Mouse (Mus musculus): ENCODE results near the gene Lrrc8b.
A peak's percentile ranks its signal among the peaks of the same experiment; 100 is the strongest.

The Lrrc8b gene

DNA sequence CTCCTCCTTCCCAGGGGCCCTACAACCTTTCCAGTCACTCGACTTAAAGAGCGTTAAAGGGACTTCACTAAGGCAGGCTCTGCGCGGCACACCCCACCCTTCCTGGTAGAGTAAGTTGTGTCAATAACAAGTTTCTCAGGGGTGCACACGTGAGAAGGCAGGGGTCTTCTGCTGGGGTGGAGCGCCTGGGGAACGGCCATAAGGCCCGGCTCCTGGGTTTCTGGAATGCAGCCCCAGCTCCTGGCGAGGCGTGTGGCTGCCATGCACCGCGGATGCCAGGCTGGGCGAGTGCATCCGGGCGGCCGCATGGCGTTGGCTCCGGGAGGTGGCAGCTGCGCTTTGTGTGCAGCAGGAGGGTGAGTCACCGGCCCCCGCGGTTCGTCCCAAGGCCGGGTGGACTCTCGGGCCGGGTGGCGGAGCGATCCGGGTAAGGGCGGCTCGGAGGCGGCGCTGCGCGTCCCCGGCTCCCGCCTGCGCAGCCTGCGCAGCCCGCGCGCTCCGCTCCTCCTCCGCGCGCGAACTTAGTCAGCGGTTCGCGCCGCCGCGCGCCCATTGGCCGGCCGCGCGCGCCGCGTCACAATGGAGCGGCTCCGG, at the start of gene Lrrc8b:
TSS of gene Lrrc8b (plus strand) at position 578 of the 594 bp plus-strand sequence.
- no peak for DNase-seq (ENCODE audit: extremely low read depth, low read depth)

DNA sequence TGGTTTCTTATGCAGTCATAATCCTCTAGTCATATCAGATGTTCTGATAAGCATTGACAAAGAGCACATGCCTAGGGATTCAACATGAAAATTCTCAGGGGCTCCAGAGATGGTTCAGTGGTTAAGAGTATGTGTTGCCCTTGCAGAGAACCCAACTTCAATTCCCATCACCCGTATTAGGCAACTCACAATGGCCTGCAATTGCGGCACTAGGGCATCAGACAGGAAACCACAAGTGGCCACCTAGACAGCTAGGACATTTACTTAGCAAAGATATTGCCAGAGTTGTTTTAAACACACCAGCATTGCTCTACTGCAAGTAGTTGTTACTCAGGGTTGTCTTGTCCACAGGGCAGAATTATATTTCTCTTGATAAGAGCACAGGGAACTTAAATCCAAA, 34.1 kb upstream of the Lrrc8b start:
- no peak for DNase-seq (ENCODE audit: extremely low read depth, low read depth)

DNA sequence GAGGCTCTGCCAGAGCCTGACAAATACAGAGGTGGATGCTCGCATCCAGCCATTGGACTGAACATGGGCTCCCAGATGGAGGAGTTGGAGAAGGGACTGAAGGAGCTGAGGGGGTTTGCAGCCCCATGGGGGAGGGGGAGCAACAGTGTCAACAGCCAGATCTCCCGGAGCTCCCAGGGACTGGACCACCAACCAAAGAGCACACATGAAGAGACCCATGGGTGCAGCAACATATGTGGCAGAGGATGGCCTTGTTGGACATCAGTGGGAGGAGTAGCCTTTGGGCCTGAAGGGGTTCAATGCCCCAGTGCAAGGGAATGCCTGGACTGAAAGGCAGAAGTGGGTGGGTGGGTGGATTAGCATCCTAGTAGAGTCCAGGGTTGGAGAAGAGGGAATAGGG, 25.2 kb upstream of the Lrrc8b start:
- DNase-seq (ENCODE audit: extremely low read depth, low read depth) = no peak

DNA sequence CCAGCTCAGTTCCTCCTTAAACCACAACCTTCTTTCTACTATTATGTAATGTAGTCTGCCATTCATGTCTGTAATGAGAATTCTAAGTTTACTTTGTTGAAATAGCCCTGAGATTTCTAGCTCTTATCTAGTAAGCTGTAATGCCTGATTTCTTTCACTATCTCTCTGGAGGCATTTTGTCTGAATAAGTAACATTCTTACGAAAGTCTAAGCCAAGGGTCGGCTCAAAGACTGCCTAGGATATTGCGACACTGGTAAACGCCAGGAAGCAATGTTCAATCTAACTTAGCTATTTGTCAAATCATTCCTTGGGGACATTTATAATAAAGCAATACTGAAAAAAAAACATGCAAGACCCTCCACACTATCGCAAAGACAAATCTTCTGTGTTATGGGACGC, 21.8 kb upstream of the Lrrc8b start:
- DNase-seq (ENCODE audit: extremely low read depth, low read depth) = no peak

DNA sequence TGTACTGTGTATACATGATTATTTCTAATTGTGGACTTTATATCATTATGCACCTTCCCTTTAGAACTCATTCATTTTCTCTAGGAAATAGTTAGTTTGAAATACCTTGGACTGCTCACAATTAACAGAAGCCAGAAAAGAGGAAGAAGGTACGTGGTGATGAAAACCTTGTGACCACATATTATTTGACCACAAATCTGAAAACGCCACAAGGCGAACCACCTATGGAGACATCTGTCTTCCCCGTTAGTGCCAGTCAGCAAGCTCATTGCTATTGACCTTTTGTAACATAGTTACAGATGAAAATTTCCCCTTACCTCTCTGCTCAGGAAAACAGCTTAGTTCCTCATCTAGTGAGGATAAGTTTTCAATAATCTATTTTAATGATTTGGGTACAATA, 20.4 kb upstream of the Lrrc8b start:
- DNase-seq (ENCODE audit: extremely low read depth, low read depth) = no peak

DNA sequence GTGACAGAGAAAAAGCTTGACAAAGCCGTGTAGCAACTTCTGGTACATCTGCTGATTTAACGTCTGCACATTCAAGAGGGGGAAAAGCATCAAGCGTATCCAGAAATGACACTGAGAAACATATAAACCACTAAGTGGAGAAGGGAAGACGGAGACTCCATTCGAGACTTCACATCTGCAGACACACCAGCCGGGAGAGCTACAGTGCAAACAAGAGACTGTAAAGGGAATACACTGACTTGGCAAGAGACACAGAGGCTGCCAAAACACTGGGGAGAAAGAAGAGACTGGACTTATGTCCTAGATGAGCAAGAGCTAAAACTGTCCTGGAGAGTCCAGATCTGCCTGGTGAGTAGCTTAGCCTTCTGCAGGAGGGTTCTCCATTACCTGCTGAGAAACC, 16.6 kb upstream of the Lrrc8b start:
- no peak for DNase-seq (ENCODE audit: extremely low read depth, low read depth)

DNA sequence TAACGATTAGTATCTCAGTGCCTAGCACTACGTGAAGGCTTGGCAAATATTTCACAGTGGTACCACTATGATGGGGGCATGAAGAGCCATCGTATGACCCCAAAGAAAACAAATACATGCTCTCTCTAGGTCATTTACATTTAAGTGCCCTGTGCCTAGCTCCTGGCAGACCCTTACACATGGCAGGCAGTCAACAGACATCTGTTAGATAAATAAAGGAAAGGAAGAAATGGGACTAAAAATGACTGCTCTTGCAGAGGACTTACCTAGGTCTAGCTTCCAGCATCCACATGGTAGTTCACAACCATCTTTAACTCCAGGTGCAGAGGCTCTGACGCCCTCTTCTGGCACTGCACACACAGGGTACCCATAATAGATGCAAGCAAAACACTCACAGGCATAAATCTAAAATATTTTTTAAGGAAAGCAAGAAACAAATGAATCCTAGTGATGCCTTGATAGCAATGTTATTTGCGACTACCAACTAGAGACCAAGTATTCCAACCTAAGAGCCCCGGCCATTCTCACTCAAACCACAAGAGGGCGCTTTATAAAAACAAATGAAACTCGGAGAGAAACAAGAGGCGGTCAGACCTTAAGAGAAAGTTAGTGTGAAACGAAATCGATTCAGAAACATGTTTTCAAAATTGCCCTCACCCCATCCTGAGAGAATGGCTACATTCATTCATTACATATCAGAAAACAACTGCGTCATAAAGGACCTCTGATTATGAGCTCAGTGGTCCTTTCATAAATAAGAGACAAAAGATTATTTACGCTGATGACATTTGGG, 15.7 kb upstream of the Lrrc8b start:
- peak; percentile 64 for DNase-seq (ENCODE audit: extremely low read depth, low read depth)

DNA sequence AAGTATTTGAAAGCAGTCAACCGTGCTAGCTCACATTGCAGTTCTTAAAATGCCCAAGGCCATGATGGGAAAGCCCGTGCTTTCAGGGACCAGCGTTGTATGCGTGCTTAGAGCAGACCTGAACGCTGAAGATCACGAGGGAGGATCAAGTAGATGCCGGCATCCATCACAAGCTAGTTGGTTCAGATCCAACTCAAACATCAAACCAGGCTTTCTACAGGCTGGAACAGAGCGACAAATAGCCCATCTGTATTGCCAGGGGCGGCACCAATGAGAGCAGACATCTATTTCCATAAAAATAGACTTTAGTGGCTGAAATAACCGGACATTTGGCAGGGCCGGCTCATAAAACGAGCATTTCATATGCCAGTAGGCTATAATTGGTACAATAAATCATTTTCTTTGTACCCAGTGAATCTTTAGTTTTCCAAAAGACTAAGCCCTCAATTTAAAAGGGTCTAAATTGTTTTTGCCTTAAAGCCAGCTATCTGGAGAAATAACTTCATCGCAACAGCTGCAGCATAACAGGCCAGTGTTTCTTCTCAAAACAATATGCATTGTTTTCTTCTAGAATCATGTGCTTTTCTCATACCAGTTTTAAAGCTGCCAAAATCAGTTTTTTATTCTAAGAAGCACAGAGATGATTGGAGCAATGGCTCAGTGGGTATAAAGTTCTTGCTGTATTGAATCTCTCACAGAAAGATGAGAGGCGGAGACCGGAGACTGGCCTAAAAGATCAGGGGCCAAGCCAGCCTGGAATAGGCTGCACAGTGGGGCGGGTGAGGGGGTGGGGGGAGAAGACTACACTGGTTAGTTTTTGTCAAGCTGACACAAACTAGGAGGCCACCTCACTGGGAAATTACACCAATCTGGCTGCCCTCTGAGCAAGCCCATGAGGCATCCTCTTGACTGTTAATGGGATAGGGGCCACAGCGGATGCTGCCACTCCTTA, 14.9 kb upstream of the Lrrc8b start:
- no peak for DNase-seq (ENCODE audit: extremely low read depth, low read depth)

DNA sequence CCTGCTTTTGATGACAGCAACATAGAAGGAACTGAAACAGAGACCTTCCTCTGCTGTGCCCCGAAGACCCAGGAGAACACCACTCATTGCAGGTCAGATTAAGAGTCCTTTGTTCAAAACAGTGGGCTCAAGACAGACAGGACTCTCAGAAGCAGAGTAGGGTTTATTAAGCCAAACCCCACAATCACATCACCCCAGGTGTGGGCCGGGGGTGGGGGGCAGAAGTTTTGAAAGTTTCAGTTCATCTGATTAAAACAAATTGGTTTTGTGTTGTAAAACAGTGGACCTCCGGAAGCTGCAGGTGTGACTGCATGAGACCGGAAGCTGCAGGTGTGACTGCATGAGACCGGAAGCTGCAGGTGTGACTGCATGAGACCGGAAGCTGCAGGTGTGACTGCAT, 14.0 kb upstream of the Lrrc8b start:
- no peak for DNase-seq (ENCODE audit: extremely low read depth, low read depth)

DNA sequence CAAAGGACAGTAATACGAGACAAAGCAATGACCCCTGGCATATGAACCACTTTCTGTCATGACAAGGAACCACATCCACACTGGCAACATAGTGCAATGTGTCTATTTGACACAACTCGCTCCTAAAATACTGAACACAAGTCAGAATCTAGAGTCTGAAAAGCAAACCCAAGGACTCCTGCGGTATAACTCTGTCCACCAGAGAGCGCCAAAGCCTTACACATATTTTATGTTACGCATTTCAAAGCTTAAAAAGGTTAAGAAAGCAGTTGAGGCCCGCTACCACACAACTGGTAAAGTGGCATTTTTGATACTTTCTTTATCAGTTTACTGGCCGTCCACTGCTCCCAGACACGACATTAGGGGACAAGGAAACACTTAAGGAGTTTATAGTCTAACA, 10.6 kb upstream of the Lrrc8b start:
- peak; percentile 59 for DNase-seq (ENCODE audit: extremely low read depth, low read depth)

DNA sequence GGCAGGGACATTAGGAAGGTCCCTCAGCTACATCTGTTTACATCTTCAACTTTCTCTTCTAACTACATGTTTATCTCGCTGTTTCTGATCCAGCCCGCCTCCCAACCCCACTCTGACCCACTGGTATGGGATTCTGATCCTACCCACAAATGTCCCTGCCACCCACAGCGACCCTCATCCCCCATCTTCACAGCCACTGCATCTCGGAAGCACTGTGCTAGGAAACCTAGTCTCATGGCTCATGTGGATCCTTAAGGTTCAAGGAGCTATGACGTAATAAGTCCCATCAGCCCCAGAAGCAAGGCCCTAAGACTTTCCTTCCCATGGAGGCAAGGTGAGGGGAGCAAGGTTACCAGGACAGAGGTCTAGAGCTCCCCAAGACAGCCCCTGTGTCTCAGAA, 7.9 kb upstream of the Lrrc8b start:
- DNase-seq (ENCODE audit: extremely low read depth, low read depth) = no peak

DNA sequence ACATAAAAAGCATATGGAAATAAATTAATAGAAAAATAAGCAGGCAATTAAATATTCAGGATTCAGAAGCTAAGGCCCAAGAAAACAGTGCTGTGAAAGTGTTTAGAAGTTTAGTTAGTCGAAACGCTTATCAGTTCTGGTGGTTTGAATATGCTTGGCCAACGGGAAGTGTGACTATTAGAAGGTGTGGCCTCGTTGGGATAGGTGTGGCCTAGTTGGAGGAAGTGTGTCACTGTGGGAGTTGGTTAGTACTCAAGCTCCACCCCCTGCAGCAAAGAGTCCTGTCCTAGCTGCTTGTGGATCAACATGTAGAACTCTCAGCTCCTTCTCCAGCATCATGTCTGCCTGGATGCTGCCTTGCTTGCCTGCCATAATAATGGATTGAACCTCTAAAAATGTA, 6.5 kb upstream of the Lrrc8b start:
- DNase-seq (ENCODE audit: extremely low read depth, low read depth) = peak; percentile 94

DNA sequence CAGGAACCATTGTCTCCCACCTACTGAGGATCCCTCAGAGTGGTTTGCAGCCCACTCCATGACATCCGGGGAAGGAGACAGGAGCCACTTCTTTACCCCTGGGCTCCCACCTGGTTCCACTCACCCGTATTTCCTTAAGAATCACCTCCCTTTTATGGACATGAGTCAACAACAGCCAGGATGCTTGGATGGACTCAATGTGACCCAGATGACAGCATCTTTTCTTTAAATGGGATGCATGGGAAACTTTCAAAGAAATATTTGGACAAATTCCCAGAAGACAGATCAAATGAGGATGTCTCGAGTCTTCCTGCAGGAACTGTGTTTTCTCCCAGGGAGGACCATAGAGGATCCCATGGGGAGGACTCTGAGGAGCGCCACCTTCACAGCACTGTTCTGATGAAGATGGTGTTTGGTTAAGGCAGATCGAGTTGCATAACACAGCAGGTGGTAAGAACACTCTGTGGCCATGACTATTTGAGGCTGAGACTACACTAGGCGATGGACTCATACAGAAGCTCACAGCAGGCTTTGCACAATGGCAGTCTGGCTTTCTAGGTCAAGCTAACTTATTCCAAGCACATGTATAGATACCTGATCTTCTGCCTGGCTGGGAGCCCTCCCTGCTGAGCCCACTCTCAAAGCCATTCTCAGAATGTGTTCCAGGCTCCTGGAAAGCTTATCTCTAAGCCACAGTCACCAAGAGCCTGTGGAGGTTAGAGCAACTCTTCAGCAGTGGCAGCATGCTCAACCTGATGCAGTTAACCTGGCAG, 4.9 kb upstream of the Lrrc8b start:
- DNase-seq (ENCODE audit: extremely low read depth, low read depth) = peak; percentile 66

DNA sequence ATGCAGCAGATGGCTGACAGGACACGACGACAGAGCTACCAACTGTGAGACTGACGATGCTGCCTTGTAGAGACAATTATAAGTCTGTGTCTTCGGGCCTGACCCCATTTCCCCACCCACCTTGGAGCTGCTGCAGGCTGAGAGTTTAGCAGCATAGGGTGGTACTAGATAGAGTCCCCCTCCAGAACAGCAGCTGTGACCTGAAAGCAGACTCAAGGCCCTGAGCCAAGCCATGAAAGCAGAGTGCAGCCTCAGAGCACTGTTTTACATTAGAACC, 4.3 kb upstream of the Lrrc8b start:
- no peak for DNase-seq (ENCODE audit: extremely low read depth, low read depth)

DNA sequence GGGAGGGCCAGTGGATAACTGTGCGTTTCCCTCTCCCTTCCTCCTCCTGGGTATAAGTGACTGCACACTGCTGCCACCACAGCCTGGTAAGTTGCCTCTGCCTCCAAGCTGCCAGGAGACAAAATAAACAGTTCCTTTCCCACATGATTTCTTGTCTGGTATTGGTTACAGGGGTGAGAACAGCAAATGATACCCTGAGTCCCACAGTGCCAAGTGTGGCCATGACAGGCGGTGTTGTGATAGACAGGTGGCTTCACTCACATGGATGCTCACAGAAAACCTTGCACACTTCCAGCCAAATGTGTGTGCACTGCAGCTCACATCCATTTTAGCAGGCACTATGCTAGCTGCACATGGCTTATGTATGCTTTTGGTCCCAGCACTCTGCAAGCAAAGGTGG, 3.8 kb upstream of the Lrrc8b start:
- no peak for DNase-seq (ENCODE audit: extremely low read depth, low read depth)

DNA sequence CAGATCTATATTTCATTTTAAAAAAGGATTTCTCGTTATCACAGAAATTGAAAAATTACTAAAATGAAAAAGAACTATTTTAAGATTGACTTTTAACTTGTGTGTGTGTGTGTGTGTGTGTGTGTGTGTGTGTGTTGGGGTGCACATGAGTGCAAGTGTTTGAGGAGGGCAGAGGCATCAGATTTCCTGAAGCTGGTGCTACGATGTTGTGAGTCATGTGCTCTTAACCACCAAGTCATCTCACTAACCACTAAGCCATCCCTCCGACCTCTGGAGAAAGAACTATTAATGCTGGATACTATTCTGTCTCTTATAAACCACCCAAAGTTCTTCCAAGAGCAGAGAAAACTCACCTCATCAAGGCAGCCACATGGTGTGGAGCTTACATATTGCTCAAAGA, 2.9 kb upstream of the Lrrc8b start:
- no peak for DNase-seq (ENCODE audit: extremely low read depth, low read depth)

DNA sequence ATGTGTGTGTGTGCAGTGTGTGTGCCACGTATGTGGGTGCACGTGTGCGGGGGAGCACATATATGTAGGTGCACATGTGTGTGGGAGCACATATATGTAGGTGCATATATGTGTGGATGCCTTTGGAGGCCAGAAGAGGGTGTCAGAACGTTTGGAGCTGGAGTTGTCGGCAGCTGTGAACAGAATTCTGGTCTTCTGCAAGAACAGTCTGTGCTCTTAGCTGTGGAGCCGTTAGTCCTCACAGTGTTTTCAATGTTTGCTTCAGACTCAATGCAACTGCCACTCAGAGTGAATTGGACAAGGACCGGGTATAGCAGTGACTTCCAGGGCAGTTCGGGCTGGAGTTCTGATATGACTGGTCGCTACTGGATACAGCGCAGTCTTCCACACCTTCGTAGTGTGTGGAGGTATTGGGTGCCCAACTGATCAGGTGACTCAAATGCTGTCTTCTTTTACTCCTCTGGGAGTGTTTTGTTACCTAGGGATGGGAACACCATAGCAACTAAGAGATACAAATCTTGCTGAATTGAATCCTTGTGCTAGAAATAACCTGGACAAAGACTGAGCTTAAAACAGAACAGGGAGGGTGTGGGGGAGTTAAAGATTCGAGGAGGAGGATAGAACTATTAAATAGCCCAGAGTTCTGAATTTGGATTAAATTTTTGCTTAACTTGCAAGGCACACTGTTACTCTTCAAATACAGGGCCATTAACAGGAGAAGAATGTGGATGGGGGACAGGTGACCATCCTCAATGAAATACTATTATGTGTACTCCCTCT, 1.0 kb upstream of the Lrrc8b start:
- no peak for DNase-seq (ENCODE audit: extremely low read depth, low read depth)

DNA sequence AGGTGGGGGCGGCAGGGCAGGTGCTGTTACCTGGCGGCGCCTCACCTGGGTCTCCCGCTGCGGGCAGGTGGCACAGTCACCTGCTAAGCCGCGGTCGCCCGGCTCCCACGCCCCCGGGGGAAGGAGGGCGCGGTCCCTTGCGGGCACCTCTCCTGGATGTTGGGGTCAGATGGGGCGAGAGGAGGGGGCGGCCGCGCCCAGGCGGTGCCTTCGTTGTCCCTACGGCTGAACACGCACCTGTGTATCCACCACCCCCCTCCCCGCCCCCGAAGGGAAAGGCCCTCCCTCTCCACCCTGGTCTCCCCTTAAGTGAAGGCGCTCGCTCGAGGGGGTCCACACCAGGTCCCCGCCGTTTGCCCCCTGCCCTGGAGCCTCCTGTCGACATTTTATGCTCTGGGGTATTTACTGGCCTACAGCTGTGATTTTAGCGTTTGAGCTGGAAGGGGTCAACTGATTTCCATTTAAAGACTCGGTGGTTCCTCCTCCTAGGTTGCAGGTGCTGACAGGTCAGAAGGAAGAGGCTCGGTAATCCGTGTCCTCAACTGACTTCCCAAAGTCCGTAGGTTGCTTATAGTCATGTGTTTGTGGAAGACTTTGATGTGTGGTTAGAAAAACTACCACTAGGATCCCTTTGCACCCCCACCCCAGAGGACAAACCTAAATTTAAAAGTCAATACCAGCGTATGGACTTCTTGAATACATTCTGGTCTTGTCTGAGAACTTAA, 538 bp downstream of the Lrrc8b start:
- DNase-seq (ENCODE audit: extremely low read depth, low read depth) = no peak

DNA sequence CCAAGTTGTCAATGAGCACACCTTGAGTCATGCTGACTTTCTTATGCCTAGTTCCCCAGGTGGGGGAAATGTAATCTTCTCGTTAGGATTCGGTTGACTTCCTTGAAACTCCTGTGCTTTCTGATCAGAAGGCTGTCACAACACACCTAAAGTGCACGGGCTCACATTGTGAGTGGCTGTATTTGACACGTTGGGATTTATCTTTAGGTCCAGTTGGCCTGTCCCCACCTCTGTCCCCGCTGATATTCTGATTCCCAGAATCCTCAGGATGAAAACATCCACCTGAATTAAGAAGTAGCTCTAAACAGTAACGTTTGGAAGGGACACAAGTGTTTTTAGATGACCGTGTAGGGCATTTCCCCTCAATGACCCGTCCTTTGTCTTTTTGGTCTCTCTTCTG, 1.6 kb downstream of the Lrrc8b start:
- DNase-seq (ENCODE audit: extremely low read depth, low read depth) = no peak

DNA sequence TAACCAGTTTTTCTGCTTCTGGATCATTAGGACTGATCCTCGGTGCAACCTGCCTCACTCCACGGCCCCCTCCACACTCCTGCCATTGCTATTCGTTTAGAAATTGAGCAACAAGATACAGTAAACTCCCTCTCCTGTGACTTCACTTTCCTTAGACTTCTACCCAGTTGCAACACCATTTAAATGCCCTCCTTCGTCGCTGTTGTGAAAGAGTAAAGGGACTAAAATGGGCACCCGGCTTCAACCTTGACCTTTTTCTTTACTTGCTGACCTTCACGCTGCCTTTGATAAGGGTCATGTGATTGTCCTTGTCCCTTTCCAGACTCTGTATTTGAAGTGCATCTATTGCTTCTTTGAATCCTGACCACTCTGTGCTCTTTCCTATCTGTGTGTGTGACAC, 2.8 kb downstream of the Lrrc8b start:
- no peak for DNase-seq (ENCODE audit: extremely low read depth, low read depth)

All from MEL-GATA-1-ER (cell line).